Mouse (Mus musculus) intestine, embryonic 14.5 days (tissue): ENCODE measurements at regions not wholly inside any gene's neighbourhood (a gene's known extent, or its start where the extent isn't known, plus 50 kb on each side); places are given as distances from the start of the nearest gene placed in this dataset.

Experiments used
- ATAC-seq: fragments of 200-750 bp; cut with Nextera tagmentation; replicated peaks from 2 replicates; pipeline ENCODE4 v1.8.0; 2017; ENCODE audit warnings: low read depth, moderate number of reproducible peaks, moderate TSS enrichment, moderate library complexity; ENCODE audit not compliant: low FRiP score, low TSS enrichment
- DNase-seq: peaks from one replicate; pipeline ENCODE4 v3.0.0-alpha.2; 2018; ENCODE audit warnings: low spot score
- H3K27ac ChIP-seq: fragments of 300-500 bp; sonication (generic); 2 replicates; pipeline ENCODE4 v1.5.1; 2014; ENCODE audit warnings: low read depth, mild to moderate bottlenecking, control low read depth
- H3K27me3 ChIP-seq: fragments of 300-500 bp; sonication (generic); replicated peaks from 2 replicates; pipeline ENCODE4 v1.6.1; 2014; ENCODE audit warnings: low read length, control low read depth; ENCODE audit not compliant: control insufficient read depth, insufficient read depth
- H3K36me3 ChIP-seq: fragments of 300-500 bp; sonication (generic); 2 replicates; pipeline ENCODE4 v1.6.1; 2014; ENCODE audit warnings: low read length, control low read depth; ENCODE audit not compliant: control insufficient read depth, insufficient read depth
- H3K4me1 ChIP-seq: fragments of 300-500 bp; sonication (generic); replicated peaks from 2 replicates; pipeline ENCODE4 v1.6.1; 2014; ENCODE audit warnings: low read length, control low read depth, mixed read lengths; ENCODE audit not compliant: control insufficient read depth, insufficient read depth
- H3K4me2 ChIP-seq: fragments of 300-500 bp; sonication (generic); 2 replicates; pipeline ENCODE4 v1.6.1; 2014; ENCODE audit warnings: low read length
- H3K4me3 ChIP-seq: fragments of 300-500 bp; sonication (generic); 2 replicates; pipeline ENCODE4 v1.5.1; 2014; ENCODE audit warnings: low read depth, low read length, control low read depth, mixed read lengths
- H3K9ac ChIP-seq: fragments of 300-500 bp; sonication (generic); 2 replicates; pipeline ENCODE4 v1.6.1; 2014; ENCODE audit warnings: mild to moderate bottlenecking, low read length
- H3K9me3 ChIP-seq: fragments of 300-500 bp; sonication (generic); 2 replicates; pipeline ENCODE4 v1.6.1; 2016; ENCODE audit warnings: low read length, control low read depth; ENCODE audit not compliant: control insufficient read depth
- WGBS: fragments of 180-500 bp; shearing (Covaris S2); extraction: QIAGEN DNeasy Blood & Tissue Kit; methylation state at CpG from one replicate; pipeline ENCODE4 v1.1.7; 2014; 5-methylcytosine and 5-hydroxymethylcytosine counted together

- H3K9me3 ChIP-seq: no peaks in the 10 kb centered on the region
- H3K4me2 ChIP-seq: no peak overlapping the region
- no peaks in the 10 kb centered on the region for H3K4me1 ChIP-seq
- no peak overlapping the region for H3K27ac ChIP-seq
- H3K27me3 ChIP-seq: no peaks in the 10 kb centered on the region
- ATAC-seq: no peak
- H3K9ac ChIP-seq: no peak overlapping the region
- no peak overlapping the region for H3K4me3 ChIP-seq
- 64% methylated on average over 3 of the region's 3 CpGs for WGBS
- no peak for DNase-seq
- no peaks in the 10 kb centered on the region for H3K36me3 ChIP-seq
These were observed 267.1 kb downstream of the Kcnj2 start for GRCm38 (mm10) chr11:111333021-111333420.

GRCm38 (mm10) chr11:111347562-111347961 lies 281.6 kb downstream of the Kcnj2 start:
- ATAC-seq (peak; percentile 60; the same call in 1 of the 2 replicates), DNase-seq (no peak)
- Histone ChIP-seq H3K27me3 (no peaks in the 10 kb centered on the region), H3K36me3 (no peaks in the 10 kb centered on the region), H3K4me2 (no peak overlapping the region), H3K4me3 (no peak overlapping the region), H3K9ac (no peak overlapping the region), H3K9me3 (no peaks in the 10 kb centered on the region), H3K27ac (no peak overlapping the region), H3K4me1 (no peaks in the 10 kb centered on the region)
- 56% methylated on average over 1 of the region's 1 CpGs for WGBS

- H3K4me3 ChIP-seq: no peak overlapping the region
- no peak overlapping the region for H3K4me2 ChIP-seq
- H3K9me3 ChIP-seq: no peaks in the 10 kb centered on the region
- H3K4me1 ChIP-seq: no peaks in the 10 kb centered on the region
- H3K27ac ChIP-seq: no peak overlapping the region
- DNase-seq (no peak), ATAC-seq (no peak)
- 36% methylated on average over 4 of the region's 4 CpGs for WGBS
- no peaks in the 10 kb centered on the region for H3K36me3 ChIP-seq
- no peaks in the 10 kb centered on the region for H3K27me3 ChIP-seq
- H3K9ac ChIP-seq: no peak overlapping the region
These were observed 284.1 kb downstream of the Kcnj2 start for GRCm38 (mm10) chr11:111350028-111350427.

GRCm38 (mm10) chr11:111363363-111363762 lies 297.4 kb downstream of the Kcnj2 start:
- H3K4me2 ChIP-seq: no peak overlapping the region
- H3K9ac ChIP-seq: no peak overlapping the region
- H3K27me3 ChIP-seq: no peaks in the 10 kb centered on the region
- H3K36me3 ChIP-seq: no peaks in the 10 kb centered on the region
- ATAC-seq (no peak), DNase-seq (no peak)
- H3K4me3 ChIP-seq: no peak overlapping the region
- no peak overlapping the region for H3K27ac ChIP-seq
- H3K4me1 ChIP-seq: no peaks in the 10 kb centered on the region
- no peaks in the 10 kb centered on the region for H3K9me3 ChIP-seq
- 86% methylated on average over 1 of the region's 1 CpGs for WGBS

- Histone ChIP-seq H3K9me3 (no peaks in the 10 kb centered on the region), H3K27me3 (no peaks in the 10 kb centered on the region), H3K27ac (no peak overlapping the region), H3K4me3 (no peak overlapping the region), H3K4me2 (no peak overlapping the region), H3K36me3 (no peaks in the 10 kb centered on the region), H3K4me1 (no peaks in the 10 kb centered on the region), H3K9ac (no peak overlapping the region)
- WGBS: 70% methylated on average over 4 of the region's 4 CpGs
- ATAC-seq: no peak
- DNase-seq: no peak
These were observed 311.2 kb downstream of the Kcnj2 start for GRCm38 (mm10) chr11:111377165-111377564.

GRCm38 (mm10) chr11:111379842-111380241 lies 313.9 kb downstream of the Kcnj2 start:
- 72% methylated on average over 3 of the region's 3 CpGs for WGBS
- Histone ChIP-seq H3K4me1 (no peaks in the 10 kb centered on the region), H3K36me3 (no peaks in the 10 kb centered on the region), H3K27me3 (no peaks in the 10 kb centered on the region), H3K4me3 (no peak overlapping the region), H3K9me3 (no peaks in the 10 kb centered on the region), H3K27ac (no peak overlapping the region), H3K9ac (no peak overlapping the region), H3K4me2 (no peak overlapping the region)
- no peak for ATAC-seq
- no peak for DNase-seq

GRCm38 (mm10) chr11:111398706-111399105 lies 332.7 kb downstream of the Kcnj2 start:
- 77% methylated on average over 1 of the region's 1 CpGs for WGBS
- no peaks in the 10 kb centered on the region for H3K36me3 ChIP-seq
- H3K27ac ChIP-seq: no peak overlapping the region
- ATAC-seq: no peak
- H3K4me2 ChIP-seq: no peak overlapping the region
- no peak for DNase-seq
- no peak overlapping the region for H3K9ac ChIP-seq
- no peaks in the 10 kb centered on the region for H3K4me1 ChIP-seq
- no peaks in the 10 kb centered on the region for H3K9me3 ChIP-seq
- no peaks in the 10 kb centered on the region for H3K27me3 ChIP-seq
- H3K4me3 ChIP-seq: no peak overlapping the region

GRCm38 (mm10) chr11:111409266-111409665 lies 343.3 kb downstream of the Kcnj2 start:
- no peak overlapping the region for H3K4me3 ChIP-seq
- no peak overlapping the region for H3K27ac ChIP-seq
- H3K27me3 ChIP-seq: no peaks in the 10 kb centered on the region
- H3K9ac ChIP-seq: no peak overlapping the region
- H3K4me2 ChIP-seq: no peak overlapping the region
- 83% methylated on average over 2 of the region's 2 CpGs for WGBS
- no peak for DNase-seq
- no peak for ATAC-seq
- no peaks in the 10 kb centered on the region for H3K9me3 ChIP-seq
- H3K4me1 ChIP-seq: no peaks in the 10 kb centered on the region
- H3K36me3 ChIP-seq: no peaks in the 10 kb centered on the region

- DNase-seq: no peak
- H3K27me3 ChIP-seq: no peaks in the 10 kb centered on the region
- no peak for ATAC-seq
- WGBS: 75% methylated on average over 4 of the region's 4 CpGs
- no peaks in the 10 kb centered on the region for H3K4me1 ChIP-seq
- H3K27ac ChIP-seq: no peak overlapping the region
- H3K4me2 ChIP-seq: no peak overlapping the region
- H3K36me3 ChIP-seq: no peaks in the 10 kb centered on the region
- H3K9me3 ChIP-seq: no peaks in the 10 kb centered on the region
- no peak overlapping the region for H3K9ac ChIP-seq
- H3K4me3 ChIP-seq: no peak overlapping the region
These were observed 358.9 kb downstream of the Kcnj2 start for GRCm38 (mm10) chr11:111424871-111425270.
